Mouse (Mus musculus): ENCODE data around the gene Wee1.

DNA sequence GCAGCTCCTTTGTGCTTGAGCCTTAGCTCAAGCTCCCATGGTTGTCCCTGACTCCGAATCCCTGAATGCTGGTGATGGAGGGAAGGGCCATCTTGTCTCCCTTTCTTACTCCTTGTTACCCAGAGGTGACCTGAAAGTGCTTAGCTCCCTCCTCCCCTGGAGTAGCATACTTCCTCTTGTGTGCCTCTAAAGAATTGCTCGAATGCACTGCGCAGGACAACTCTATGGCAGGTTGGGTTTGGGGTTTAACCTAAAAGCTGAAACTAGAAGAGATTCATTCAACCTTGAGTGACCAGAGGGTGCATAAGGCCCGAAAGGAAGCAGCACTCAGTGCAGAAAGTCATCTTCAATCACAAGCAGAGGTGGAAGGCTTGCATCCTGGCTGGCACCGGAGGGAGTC lies 31.0 kb downstream of the Wee1 start:
- TF ChIP-seq GATA1 (IDR thresholded peaks at IDR 0.05; ENCODE audit: low read length) (no peak), TAL1 (IDR thresholded peaks at IDR 0.05; ENCODE audit: low read length) (no peak)
